Mouse (Mus musculus): ENCODE data around the gene Actr8. TPM values are rescaled to one million over a fixed set of nuclear protein-coding genes. Genes with fewer than 3 reads are reported as not detected.

The Actr8 gene
- polyA plus RNA-seq, 1 experiment: 11.3 TPM

DNA sequence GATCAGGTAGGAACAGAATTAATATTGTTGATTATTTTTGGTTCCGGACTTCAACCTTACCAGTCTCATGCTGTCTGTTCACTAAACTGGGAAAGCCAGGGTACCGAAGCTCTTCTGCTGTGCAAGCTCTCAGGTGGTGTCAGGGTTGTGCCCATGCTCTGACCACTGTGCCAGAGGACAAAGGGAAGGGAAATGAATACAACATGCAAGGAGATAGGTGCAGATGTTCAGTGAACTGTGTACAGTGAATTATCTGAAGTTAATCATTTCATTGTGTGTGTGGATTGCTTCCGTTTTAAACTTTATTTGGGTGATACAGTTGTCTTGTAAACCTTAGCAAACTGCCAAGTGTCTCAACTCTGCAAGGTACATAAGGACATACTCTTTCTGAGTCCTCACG lies 10.2 kb downstream of the Actr8 start:
- WGBS: 83% methylated on average over 4 of the region's 4 CpGs
- no peak for DNase-seq (ENCODE audit: low read depth, low spot score)

- no peak for DNase-seq (ENCODE audit: low read depth, low spot score)
- 95% methylated on average over 4 of the region's 4 CpGs for WGBS
Observed at GRCm38 (mm10) chr14:29994976-29995375, 16.8 kb downstream of the Actr8 start.

DNA sequence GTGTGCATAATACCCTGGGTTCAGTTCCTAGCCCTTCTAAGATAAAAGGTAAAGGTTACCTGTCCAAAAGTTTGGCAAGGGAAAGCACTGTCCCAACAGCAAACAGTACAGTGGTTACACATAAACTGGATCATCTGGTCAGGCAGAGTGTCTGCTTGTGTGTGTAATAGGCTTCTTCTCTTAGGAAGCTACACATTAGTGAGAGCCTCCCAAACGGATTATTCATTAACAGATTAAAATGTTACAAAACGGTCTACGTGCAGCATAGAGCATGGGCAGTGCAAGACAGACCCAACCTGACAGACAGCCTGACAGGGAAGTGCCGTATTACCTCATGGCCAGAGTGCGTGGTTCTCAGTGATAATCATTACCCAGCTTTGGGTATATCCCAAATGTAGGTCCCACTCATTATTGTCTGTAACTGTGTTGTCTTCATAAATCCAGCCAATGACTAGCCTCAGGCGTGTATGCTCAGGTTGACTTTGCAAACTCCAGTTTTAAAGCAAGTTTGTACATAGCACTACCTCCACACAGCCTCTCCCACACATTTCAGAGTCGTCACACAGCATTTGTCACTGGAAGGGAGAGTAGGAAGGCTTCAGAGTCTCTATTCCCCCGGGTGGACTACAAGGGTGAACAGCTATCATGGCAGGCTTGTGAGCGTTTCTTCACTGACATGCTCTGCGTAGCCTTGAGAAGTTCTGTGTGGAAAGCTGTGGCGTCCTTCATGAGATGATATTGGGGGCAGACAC lies 18.0 kb downstream of the Actr8 start:
- WGBS: 55% methylated on average over 11 of the region's 11 CpGs

DNA sequence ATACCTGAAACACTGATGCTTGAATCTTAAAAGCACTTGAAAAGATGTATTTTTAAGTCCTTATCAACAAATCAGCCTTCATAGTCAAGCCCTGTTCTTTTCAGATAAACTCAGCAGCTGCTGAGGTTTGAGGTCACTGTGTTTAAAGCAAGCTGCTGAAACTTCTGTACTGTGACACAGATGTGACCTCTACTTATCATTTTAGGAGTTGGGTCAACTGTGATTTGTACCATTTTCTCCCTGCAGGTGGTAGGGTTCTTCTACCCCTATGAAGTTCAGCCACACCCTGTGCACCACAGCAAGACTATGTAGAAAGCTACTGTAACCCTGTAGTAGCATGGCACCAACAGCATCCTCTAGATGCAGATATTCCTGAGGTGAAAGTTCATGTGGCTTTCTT lies 19.2 kb downstream of the Actr8 start:
- DNase-seq (ENCODE audit: low read depth, low spot score): no peak

More for the DNA sequence above, 18.0 kb downstream of the Actr8 start:
- no peak for DNase-seq (ENCODE audit: low read depth, low spot score)

GRCm38 (mm10) chr14:29998747-29999474 lies 20.8 kb downstream of the Actr8 start:
- WGBS: 61% methylated on average over 13 of the region's 13 CpGs
- DNase-seq (ENCODE audit: low read depth, low spot score): no peak

GRCm38 (mm10) chr14:29999475-29999811 lies 21.3 kb downstream of the Actr8 start:
- 44% methylated on average over 3 of the region's 3 CpGs for WGBS
- no peak for DNase-seq (ENCODE audit: low read depth, low spot score)

DNA sequence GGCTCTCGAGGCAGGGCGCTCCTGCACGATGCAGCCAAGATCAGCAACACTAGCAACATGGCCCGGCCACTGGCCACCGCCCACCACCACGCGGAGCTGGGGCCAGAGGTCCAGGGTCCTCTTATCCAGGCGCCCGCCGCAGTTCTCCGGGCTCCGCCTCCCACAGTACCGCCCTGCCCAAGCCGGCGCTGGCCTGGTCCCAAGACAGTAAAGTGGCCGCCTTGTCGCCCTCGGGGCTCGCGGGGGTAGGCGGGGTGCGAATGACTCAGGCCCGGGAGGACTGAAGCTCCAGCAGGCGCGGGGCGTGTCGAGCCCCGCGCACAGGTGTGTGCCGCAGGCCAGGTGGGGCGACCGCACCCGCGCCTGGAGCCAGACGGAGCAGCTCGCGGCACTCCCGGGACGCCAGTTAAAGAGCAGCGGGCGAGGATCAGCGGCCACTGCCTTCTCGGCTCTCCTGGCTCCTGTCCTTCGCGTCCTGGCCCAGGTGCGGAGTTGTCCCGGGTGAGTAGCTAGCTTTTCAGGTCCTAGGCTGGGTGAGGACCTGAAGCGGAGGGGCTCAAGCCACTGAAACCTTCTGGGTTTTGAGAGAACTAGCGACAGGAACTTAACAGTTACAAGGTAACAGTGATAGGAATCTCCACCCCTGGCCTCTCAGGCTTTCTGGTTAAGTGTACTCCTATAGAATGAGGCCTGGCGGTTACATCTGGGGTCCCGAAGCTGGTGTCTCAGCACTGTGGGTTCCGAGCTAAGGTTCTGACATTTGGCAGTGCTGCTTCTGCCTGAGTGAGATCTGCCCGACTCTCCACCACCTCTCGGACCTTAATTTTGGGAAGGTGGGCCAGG lies 30.8 kb downstream of the Actr8 start, which contains the start of the genes Il17rb and Chdh:
Il17rb (minus strand) TSS at position 164 of the 843 bp plus-strand sequence.
Chdh (plus strand) TSS at position 291 of the 843 bp plus-strand sequence.
- peak; percentile 76 for DNase-seq (ENCODE audit: low read depth, low spot score)
- whole genome bisulfite sequencing: 5% methylated on average over 54 of the region's 54 CpGs

DNA sequence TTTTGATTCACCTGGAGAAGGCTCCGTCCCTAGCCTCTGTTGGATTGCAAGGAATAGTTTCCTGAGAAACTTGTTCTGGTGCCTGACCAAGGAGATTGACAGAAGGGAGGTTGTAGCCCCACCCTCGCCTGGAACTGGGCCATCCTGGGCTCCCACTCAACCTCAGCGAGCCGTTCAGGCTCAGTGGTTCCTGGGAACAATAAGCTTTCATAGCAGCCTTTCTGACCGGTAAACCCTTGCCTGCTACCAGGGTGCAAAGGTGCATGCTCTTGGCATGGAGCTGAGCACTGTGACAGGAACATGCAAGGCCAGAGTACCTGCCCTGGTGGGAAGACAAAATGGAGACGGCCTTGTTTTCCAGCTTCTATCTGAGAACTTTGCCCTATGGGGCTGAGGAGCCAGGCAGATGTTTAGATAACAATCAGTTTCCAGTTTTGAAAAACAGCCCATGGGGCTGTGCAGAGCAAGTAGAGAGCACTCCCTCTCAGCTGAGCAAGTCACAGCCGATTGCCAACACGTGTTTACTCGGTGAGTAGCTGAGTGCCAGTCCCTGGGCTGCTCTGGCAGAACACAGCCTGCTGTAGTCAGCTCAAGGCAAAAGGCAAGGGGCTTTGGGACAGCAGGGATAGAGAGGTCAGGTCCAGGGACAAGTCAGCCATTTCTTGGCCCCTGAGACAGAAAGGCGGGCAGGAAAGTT lies 31.9 kb downstream of the Actr8 start:
- WGBS: 15% methylated on average over 10 of the region's 10 CpGs
- peak; percentile 62 for DNase-seq (ENCODE audit: low read depth, low spot score)

DNA sequence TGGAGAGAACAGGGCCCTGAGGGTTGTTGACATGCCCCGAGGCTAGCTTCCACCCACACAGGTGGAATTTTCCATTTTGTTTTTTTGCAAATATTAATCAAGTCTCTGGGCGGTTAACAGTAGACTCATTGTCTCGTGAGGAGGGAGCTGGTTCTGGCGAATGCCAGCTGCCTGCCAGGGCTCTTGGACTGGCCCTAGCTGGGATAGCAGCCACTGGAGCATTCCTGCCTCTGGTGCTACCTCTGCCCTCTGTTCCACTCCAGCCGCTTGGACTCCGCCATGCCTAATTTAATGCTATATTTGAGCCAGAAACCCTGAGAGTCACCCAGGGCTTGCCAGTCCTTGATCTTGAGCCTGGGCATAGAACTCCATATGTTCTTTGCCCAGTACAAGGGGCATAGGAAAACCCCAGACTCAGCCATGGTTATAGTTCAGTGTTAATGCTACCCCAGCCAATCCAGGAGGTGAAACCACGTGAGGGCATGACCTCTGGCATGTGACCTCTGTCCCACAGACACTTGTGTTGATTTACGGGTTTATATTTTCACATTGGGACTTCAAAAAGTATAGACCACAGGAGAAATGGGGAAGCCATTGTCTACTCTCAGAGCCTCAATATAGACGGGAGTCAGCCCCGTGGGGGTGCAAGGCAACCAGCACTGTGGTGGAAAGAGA lies 33.9 kb downstream of the Actr8 start:
- WGBS: 41% methylated on average over 10 of the region's 10 CpGs
- no peak for DNase-seq (ENCODE audit: low read depth, low spot score)

GRCm38 (mm10) chr14:30014487-30014886 lies 36.4 kb downstream of the Actr8 start:
- DNase-seq (ENCODE audit: low read depth, low spot score): no peak
- WGBS: 67% methylated on average over 10 of the region's 10 CpGs

DNA sequence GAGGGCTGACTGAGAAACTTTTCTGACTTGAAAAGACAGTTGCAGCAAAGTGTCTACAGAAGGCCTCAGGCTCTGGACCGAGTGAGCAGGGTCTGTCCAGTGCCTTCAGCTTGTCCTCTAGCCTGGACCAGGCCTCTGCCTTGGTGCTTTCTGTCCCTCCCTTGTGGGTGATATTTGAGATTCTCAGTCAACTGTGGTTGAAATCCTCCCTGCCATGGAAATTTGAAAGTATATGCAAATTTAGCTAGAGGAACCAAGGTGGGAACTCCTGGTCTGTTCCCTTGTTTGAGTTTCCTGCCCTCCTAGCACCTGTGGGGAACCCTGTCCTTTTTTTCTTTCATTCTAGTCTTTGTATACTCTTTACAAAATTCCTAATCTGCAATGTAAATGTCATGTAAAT lies 36.9 kb downstream of the Actr8 start:
- WGBS: 92% methylated on average over 1 of the region's 1 CpGs
- DNase-seq (ENCODE audit: low read depth, low spot score): no peak

- 73% methylated on average over 5 of the region's 5 CpGs for WGBS
- DNase-seq (ENCODE audit: low read depth, low spot score): no peak
Observed at GRCm38 (mm10) chr14:30016666-30017065, 38.5 kb downstream of the Actr8 start.

DNA sequence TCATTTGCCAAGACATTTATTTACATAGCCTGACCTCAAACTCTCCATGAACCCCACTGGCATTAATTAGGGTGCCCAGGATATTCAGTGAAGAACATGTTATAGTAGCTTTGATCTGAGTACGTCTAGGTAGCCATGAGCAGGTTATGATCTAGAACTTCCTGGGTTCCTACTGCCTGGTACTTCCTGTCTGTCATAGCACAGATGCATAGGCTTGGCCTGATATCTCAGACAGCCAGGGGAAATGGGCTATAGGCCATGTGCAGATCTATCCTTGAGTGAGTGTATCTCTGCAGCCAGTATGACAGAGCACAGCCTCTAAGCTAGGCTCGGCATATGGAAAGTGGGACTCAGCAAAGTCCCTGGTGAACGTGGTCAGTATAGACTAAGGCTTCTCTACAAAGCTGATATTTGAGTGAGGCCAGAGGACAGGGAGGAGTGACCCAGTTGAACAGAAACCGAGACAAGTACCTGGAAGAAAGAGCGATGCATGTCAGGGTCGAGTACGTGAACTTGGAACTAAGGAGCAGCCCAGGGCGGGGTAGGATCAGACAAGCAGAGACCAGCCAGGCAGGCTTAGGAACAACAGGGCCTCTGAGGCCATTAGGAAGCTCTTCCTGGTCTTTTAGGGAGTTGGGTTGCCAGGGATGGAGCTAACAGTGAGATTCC lies 39.8 kb downstream of the Actr8 start:
- WGBS: 58% methylated on average over 8 of the region's 8 CpGs
- DNase-seq (ENCODE audit: low read depth, low spot score): no peak

- DNase-seq (ENCODE audit: low read depth, low spot score): no peak
- WGBS: 84% methylated on average over 4 of the region's 4 CpGs
Observed at GRCm38 (mm10) chr14:30018463-30018801, 40.3 kb downstream of the Actr8 start.

GRCm38 (mm10) chr14:30018846-30019245 lies 40.7 kb downstream of the Actr8 start:
- WGBS: 86% methylated on average over 6 of the region's 6 CpGs
- no peak for DNase-seq (ENCODE audit: low read depth, low spot score)

DNA sequence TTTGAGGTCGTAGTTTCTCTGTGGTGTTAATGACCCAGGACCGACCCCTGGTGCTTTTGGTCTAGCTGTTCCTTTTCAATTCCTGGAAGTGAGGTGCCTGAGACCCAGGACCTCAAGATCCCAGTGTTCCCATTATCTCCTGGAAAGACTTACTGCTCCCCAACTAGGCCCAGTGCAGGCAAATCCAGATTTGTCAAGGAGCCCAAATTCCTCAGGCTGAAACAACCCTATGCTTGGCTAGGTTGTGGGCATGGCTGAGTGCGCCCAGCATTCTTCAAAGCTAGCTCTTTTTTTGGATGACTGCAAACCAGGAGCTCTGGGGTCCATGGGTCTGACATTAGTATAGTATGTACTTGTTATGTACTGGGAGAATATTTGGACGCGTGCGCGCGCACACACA lies 41.2 kb downstream of the Actr8 start:
- 95% methylated on average over 8 of the region's 8 CpGs for WGBS
- DNase-seq (ENCODE audit: low read depth, low spot score): no peak

DNA sequence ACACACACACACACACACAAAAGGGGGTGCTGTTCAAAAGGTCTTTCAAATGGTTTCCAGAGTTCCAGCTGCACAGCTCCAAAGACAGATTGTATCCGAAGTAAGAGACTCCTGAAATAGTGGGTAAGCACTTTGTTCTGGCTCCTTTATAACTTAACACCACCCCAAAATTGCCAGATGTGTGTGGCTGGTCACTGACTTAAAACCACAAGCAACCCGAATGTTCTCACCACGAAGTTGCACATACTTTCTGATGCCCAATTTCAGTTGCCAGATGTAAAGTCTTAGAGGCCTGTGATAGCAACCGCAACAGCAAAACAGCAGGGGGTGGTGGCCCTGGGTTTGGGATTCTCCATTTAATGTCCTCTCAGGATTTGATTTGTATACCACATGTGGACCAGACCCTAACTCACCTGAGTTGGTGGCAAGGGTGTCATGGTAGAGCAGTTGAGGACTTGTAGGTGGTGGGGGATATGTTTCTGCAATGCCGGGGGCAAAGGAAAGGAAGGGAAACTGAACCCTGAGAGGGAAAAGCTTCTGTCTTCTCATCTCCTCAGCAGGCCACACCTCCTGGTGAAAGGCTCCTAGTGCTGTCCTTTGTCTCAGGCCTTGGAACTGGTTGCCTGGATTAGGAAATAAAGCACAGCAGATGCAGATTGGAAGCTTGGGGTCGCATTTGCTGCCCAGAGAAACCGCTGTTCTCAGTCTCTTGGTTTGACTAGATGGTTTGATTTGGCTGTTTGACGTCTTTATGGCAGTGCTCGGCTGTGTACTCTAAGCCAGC lies 41.8 kb downstream of the Actr8 start:
- WGBS: 63% methylated on average over 9 of the region's 9 CpGs
- DNase-seq (ENCODE audit: low read depth, low spot score): no peak

GRCm38 (mm10) chr14:30022471-30022870 lies 44.3 kb downstream of the Actr8 start:
- 84% methylated on average over 6 of the region's 6 CpGs for WGBS
- DNase-seq (ENCODE audit: low read depth, low spot score): no peak

Measured in large intestine, adult 2 months (tissue).